In the genomic region with DNA sequence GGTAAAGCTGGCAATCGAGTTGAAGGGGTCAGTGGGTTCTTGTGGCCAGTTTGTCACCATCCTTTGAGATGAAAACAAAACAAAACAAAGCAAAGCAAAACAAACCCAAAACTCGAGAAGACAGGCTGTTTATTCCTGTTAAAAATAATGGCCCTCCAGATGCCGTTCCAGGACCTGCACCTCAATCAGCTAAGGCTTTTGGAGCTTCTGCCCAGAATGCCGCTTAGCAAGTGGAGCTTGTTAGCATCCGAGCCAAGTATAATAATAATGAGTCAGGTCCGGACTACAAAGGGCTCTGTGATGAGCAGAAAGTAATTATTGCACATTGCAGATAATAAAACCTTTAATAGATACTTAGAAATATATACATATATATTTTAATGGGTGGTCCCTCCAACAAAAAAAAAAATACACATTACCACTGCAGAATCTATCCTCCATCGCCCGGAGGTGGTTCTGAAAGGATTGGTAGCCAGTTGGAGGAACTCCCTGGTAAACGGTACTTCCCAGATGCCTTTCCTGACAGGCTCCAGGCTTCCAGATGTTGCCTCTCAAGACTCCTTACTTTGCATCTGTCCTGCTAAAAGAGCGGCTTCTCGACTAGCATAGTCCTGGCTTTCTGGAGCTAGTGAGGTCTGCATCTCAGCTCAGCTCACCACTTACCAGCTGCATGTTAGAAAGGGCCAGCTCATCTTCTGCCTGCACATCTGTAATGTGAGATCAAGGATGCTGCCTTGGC, we compare ENCODE assay signal across 20 mouse cellular contexts.
"Had no signal": no experiment of that assay in that cellular context is flagged by ENCODE, and none has a peak within 500 bp of the region (broad histone marks: within the 10 kb centered on the region; RNA-seq: fewer than 3 reads in every experiment).

No protein-coding gene starts in this region.

- ATAC-seq: midbrain, embryonic 13.5 days; midbrain, embryonic 16.5 days had no signal

- H3K27ac ChIP-seq: left cerebral cortex, adult 2 months; liver, embryonic 13.5 days; lung, embryonic 15.5 days; midbrain, embryonic 10.5 days; midbrain, embryonic 13.5 days; neural tube, embryonic 13.5 days; stomach, postnatal 0 days had no signal

- H3K4me3 ChIP-seq: left cerebral cortex, adult 2 months; liver, embryonic 13.5 days; lung, embryonic 15.5 days; megakaryocyte, embryonic 14.5 days; midbrain, embryonic 10.5 days; midbrain, embryonic 13.5 days; myocyte; neural tube, embryonic 13.5 days had no signal

- H3K9me3 ChIP-seq: liver, embryonic 13.5 days; lung, embryonic 15.5 days; megakaryocyte, embryonic 14.5 days; midbrain, embryonic 10.5 days; midbrain, embryonic 13.5 days; neural tube, embryonic 13.5 days had no signal

- DNase-seq: kidney, adult 2 months; kidney, postnatal 14 days; kidney, postnatal 4 days; layer of hippocampus, postnatal 36 days; liver, embryonic 13.5 days; lung, postnatal 10 days; lung, postnatal 36 days; retina, postnatal 1 day; thymus, adult 2 months; thymus, postnatal 14 days; thymus, postnatal 4 days had no signal

- H3K9ac ChIP-seq: liver, embryonic 13.5 days; lung, embryonic 15.5 days; midbrain, embryonic 13.5 days; neural tube, embryonic 13.5 days had no signal

- H3K4me1 ChIP-seq: midbrain, embryonic 10.5 days; midbrain, embryonic 13.5 days had no signal

- H3K27me3 ChIP-seq: liver, embryonic 13.5 days; lung, embryonic 15.5 days; megakaryocyte, embryonic 14.5 days; midbrain, embryonic 13.5 days; neural tube, embryonic 13.5 days had no signal

- H3K4me2 ChIP-seq: liver, embryonic 13.5 days; lung, embryonic 15.5 days; midbrain, embryonic 13.5 days; neural tube, embryonic 13.5 days had no signal

- H3K36me3 ChIP-seq: lung, embryonic 15.5 days; midbrain, embryonic 10.5 days; midbrain, embryonic 13.5 days; neural tube, embryonic 13.5 days had no signal
